Mouse (Mus musculus): ENCODE results near the gene Cyb561d2. TPM values are rescaled to one million over a fixed set of nuclear protein-coding genes. Genes with fewer than 3 reads are reported as not detected.

The Cyb561d2 gene
- polyA plus RNA-seq, 1 experiment from 2014 or later = 28.3 TPM

DNA sequence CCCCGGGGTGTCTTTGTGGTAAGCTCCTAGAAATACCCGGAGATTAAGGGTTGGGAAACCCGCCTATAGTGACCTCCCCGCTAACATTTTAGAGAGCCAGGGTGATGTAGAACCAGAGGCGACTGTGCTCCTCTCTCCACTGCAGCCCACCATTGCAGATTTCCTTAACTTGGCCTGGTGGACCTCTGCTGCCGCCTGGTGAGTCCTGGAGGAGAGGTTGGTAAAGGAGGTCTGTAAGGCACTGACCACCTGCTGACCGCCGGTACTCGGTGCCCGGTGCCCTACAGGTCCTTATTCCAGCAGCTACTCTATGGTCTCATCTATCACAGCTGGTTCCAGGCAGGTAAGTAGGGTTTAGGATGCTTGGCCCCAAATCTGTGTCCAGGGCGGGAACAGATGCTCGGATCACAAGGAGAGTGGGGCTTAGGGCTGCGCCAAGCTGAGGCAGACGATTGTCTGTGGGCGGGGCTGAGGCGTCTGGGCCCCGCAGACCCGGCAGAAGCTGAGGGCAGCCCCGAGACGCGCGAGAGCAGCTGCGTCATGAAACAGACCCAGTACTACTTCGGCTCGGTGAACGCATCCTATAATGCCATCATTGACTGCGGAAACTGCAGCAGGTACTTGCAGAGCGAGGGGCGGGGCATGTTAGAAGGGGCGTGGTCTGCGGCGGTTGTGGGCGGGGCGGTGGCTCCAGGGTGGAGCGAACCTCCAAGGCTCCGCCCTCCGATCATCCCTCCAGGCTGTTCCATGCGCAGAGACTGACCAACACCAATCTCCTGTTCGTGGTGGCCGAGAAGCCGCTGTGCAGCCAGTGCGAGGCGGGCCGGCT, 15.6 kb downstream of the Cyb561d2 start:
- H3K27me3 ChIP-seq = peaks cover 40% of the 10 kb centered on the region
- no peak overlapping the region for H3K27ac ChIP-seq
- WGBS = 4% methylated on average over 41 of the region's 44 CpGs
- peak overlapping the region; percentile 44; the same call in 1 of the 2 replicates for H3K9ac ChIP-seq (replicated peaks)
- peak overlapping the region; percentile 30 for H3K4me3 ChIP-seq (replicated peaks)
- peaks cover 26% of the 10 kb centered on the region for H3K4me1 ChIP-seq (replicated peaks)
- peaks cover 14% of the 10 kb centered on the region for H3K36me3 ChIP-seq
- ATAC-seq = peak; percentile 46
- H3K4me2 ChIP-seq (replicated peaks) = peak overlapping the region; percentile 49
- no peaks in the 10 kb centered on the region for H3K9me3 ChIP-seq

DNA sequence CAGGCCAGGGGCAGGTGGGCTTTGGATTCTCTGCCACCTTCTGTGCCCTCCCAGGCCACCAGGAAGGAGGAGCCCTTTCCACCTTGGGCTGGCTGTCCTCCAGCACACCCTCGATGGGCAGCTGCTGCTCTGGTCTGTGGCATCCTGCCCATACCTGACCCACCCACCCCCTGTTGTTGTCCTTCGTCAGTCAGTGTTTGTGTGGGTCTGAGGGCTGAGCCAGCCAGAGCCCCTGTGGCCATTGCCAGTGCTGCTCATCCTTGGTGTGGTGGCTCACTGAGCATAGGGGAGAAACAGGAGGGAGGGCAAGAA, 19.6 kb downstream of the Cyb561d2 start:
- Histone ChIP-seq H3K9me3 (no peaks in the 10 kb centered on the region), H3K36me3 (peaks cover 25% of the 10 kb centered on the region), H3K27ac (peak overlapping the region; percentile 68), H3K27me3 (peaks cover 32% of the 10 kb centered on the region), H3K4me1 (replicated peaks) (peaks cover 41% of the 10 kb centered on the region), H3K4me3 (replicated peaks) (no peak overlapping the region), H3K4me2 (replicated peaks) (peak overlapping the region; percentile 28), H3K9ac (replicated peaks) (peak overlapping the region; percentile 55)
- WGBS = 39% methylated on average over 2 of the region's 2 CpGs
- peak; percentile 31 for ATAC-seq

DNA sequence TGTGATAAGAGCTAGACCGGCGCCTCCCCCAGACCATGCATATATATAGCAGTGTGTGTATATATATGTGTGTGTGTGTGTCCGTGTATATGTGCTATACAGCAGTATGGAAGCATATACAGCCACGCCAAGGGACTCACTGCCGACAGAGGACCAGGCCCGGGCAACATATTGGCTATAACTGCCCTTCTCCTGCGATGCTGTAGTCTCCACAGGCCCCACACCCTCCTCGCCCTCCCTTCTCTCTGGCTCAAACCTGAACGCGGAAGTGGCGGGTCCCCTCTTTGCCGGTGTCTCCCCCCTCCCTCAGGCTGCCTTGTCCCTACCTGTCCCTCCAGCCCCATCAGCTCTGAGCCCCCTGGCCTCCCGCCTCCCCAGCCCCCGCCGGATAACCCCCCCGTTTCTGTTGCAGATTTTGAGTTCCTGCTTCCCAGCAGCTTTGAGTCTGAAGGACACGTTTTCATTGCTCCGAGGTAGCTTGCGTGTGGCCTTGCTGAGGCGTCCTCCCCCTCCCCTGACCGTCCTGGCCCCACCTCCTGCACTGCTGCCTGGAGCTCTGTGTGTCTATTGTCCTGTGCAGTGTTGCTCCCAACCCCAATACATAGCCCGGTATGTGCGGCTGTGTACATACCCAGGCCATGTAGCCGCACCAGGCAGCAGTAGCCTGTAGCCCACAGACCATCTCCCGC, 20.1 kb downstream of the Cyb561d2 start:
- H3K27me3 ChIP-seq = peaks cover 27% of the 10 kb centered on the region
- H3K9ac ChIP-seq (replicated peaks) = peak overlapping the region; percentile 55
- WGBS = 19% methylated on average over 23 of the region's 25 CpGs
- peaks cover 30% of the 10 kb centered on the region for H3K36me3 ChIP-seq
- H3K9me3 ChIP-seq = no peaks in the 10 kb centered on the region
- peaks cover 37% of the 10 kb centered on the region for H3K4me1 ChIP-seq (replicated peaks)
- peak overlapping the region; percentile 28 for H3K4me2 ChIP-seq (replicated peaks)
- peak; percentile 62 for ATAC-seq
- H3K4me3 ChIP-seq (replicated peaks) = no peak overlapping the region
- peak overlapping the region; percentile 68 for H3K27ac ChIP-seq

DNA sequence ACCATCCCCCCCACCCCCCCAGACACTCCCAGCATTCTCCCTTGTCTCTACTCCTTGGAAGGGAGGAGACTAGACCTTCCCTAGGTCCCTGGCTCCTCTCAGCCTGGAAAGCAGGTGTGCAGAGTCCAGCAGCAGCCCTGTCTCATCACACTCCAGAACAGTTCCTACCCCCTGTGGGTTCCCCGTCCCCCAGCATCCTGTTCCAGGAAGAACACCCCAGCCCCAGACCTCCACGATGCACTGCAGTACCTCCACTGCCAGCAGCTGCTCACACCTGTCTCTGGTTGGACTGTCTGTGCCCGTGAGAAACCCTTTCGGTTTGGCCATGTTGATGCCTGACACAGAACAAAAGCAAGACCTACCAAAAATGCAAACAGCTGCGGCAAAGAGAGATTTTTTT, 20.8 kb downstream of the Cyb561d2 start:
- Histone ChIP-seq H3K27me3 (peaks cover 20% of the 10 kb centered on the region), H3K4me3 (replicated peaks) (no peak overlapping the region), H3K36me3 (peaks cover 32% of the 10 kb centered on the region), H3K27ac (peak overlapping the region; percentile 4), H3K9ac (replicated peaks) (no peak overlapping the region), H3K4me1 (replicated peaks) (peaks cover 30% of the 10 kb centered on the region), H3K9me3 (no peaks in the 10 kb centered on the region), H3K4me2 (replicated peaks) (no peak overlapping the region)
- WGBS = 67% methylated on average over 5 of the region's 5 CpGs
- 0 out of 2 replicates have a peak, but pooled peaks have one; percentile 5 for ATAC-seq

DNA sequence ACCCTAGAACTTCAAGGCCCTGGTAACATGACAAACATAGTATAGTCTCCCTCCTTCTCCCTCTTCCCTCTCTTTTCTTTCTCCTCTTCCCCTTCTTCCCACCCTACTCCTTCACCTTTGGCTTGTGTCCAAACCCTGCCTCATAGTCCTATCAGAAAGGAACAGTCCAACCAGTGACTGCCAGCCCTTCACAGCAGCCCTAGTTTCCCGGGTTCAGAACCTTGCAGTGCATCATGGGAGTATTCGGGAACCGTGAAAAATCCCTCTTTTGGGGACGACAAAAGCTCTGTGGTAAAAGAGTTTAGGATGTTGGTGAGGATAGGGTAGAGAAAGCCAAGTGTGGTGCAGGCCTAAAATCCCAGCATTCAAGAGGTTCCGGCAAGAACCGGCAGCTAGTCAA, 21.7 kb downstream of the Cyb561d2 start:
- peaks cover 11% of the 10 kb centered on the region for H3K27me3 ChIP-seq
- no peaks in the 10 kb centered on the region for H3K9me3 ChIP-seq
- peak overlapping the region; percentile 4 for H3K27ac ChIP-seq
- H3K4me3 ChIP-seq (replicated peaks) = no peak overlapping the region
- no peak overlapping the region for H3K9ac ChIP-seq (replicated peaks)
- H3K4me1 ChIP-seq (replicated peaks) = peaks cover 28% of the 10 kb centered on the region
- no peak overlapping the region for H3K4me2 ChIP-seq (replicated peaks)
- WGBS = 28% methylated on average over 6 of the region's 6 CpGs
- H3K36me3 ChIP-seq = peaks cover 32% of the 10 kb centered on the region
- no peak for ATAC-seq

DNA sequence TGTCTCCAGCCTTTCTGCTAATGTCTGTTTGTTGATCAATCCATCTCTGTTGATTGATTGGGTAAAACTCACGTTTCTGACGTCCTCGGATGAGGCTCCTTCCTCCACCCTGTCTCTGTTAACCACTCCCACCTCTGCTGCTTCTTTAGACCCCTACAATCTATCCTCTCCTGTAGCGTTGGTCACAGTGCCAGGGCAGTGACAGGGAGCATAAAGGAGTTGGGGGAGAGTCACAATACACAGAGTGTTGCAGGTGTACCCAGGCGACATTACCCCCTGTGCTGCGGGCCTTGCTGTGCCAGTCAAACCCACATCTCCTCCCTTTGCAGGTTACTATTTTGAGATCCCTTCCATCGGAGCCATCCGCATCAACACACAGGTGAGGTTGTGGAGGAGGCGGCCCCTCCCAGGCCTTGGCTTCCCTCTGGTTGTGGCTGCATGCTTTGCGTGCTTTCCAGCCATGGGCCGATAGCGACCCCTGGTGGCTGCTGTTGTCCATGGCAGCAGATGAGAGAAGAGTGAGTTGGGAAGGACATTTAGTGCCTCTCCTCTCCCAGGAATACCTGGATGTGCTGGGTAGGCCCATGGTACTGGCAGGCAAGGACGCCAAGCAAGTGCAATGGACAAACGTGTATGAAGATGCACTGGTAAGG, 27.6 kb downstream of the Cyb561d2 start:
- Histone ChIP-seq H3K9ac (replicated peaks) (no peak overlapping the region), H3K27me3 (no peaks in the 10 kb centered on the region), H3K4me2 (replicated peaks) (no peak overlapping the region), H3K9me3 (no peaks in the 10 kb centered on the region), H3K4me3 (replicated peaks) (no peak overlapping the region), H3K36me3 (peaks cover 20% of the 10 kb centered on the region), H3K4me1 (replicated peaks) (peaks cover 48% of the 10 kb centered on the region), H3K27ac (peak overlapping the region; percentile 5; the same call in 1 of the 2 replicates)
- 27% methylated on average over 14 of the region's 14 CpGs for WGBS
- peak; percentile 60 for ATAC-seq

DNA sequence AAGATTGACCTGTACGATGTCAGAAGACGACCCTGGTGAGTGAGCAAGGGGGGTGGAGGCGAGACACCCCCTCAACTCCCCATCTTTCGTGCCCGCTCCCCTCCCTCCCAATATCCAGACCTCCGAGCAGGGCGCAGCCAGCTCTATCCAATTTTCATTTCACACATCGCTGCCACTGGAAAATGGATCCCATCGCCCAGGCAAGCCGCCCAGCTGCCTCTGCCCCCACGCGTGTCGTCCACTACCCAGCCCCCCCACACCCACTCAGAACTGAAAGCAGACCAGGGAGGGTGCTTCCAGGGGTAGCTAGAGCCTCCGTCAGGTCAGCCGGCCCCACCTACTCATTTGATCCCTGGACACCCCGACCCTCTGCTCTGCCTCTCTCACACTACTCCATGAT, 29.7 kb downstream of the Cyb561d2 start:
- no peaks in the 10 kb centered on the region for H3K27me3 ChIP-seq
- peaks cover 11% of the 10 kb centered on the region; the same call in 1 of the 2 replicates for H3K36me3 ChIP-seq
- no peak overlapping the region for H3K9ac ChIP-seq (replicated peaks)
- no peak overlapping the region for H3K4me2 ChIP-seq (replicated peaks)
- 51% methylated on average over 16 of the region's 16 CpGs for WGBS
- H3K4me3 ChIP-seq (replicated peaks) = no peak overlapping the region
- no peaks in the 10 kb centered on the region for H3K9me3 ChIP-seq
- H3K27ac ChIP-seq = peak overlapping the region; percentile 82
- no peak for ATAC-seq
- H3K4me1 ChIP-seq (replicated peaks) = peaks cover 69% of the 10 kb centered on the region

DNA sequence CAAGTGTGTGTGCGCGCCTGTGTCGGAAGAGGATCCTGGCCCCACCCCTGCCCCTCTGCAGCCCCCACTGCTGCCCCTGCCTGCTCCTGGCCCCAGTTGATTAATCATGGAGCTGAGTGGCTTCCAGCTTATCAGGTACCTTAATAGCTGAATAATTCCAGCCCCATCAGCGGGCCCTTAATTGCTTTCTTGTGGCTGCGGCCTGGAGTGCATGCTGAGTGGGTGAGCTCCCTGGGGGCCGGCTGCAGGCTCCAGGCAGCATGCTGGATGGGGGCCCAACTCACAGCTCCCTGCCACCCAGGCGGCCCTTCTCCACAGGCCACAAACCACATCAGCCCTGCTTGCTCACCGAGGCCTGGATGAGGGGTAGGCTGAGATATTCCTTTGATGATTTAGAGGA, 30.6 kb downstream of the Cyb561d2 start:
- Histone ChIP-seq H3K27me3 (no peaks in the 10 kb centered on the region), H3K9ac (replicated peaks) (no peak overlapping the region), H3K4me1 (replicated peaks) (peaks cover 78% of the 10 kb centered on the region), H3K9me3 (no peaks in the 10 kb centered on the region), H3K36me3 (0 out of 2 replicates have a peak, but pooled peaks cover 5% of the 10 kb centered on the region), H3K4me3 (replicated peaks) (no peak overlapping the region), H3K4me2 (replicated peaks) (no peak overlapping the region), H3K27ac (peak overlapping the region; percentile 82)
- peak; percentile 0; the same call in 1 of the 2 replicates for ATAC-seq
- WGBS = 52% methylated on average over 8 of the region's 8 CpGs

DNA sequence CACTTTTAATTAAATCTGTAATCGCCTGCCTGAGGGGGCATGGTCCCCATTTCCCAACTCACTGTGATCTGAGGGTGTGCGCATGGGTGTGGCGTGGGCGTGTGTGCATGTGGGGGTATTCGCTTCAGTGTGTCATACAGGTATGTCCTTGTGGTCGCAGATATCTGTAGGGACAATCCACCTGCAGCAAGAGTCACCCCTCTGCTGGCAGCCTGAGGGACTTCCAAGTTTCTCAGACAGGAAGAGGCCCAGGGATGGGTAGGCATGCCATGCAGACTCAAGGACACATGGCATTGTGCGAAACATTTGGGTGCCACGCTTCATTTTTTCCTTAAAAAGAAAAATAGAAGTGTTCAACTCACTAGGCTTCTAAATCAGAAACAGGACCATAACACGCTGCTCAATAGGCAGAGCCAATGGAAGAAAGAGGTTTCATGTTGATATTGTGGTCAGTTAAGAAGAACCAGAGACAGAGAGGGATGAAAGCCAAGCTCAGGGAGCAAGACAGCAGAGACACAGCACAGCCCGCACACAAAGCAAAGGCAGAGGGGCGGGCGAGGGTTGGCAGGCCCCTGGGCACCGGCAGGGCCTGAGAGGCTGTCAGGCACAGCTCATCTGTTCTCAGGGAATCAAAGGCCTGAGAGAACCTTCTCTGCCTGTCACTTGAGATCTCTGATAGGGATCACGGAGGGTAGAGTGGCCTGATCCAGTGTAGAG, 31.5 kb downstream of the Cyb561d2 start:
- no peak overlapping the region for H3K9ac ChIP-seq (replicated peaks)
- H3K4me3 ChIP-seq (replicated peaks) = no peak overlapping the region
- peak overlapping the region; percentile 82 for H3K27ac ChIP-seq
- 0 out of 2 replicates have a peak, but pooled peaks cover 3% of the 10 kb centered on the region for H3K36me3 ChIP-seq
- no peaks in the 10 kb centered on the region for H3K9me3 ChIP-seq
- no peak overlapping the region for H3K4me2 ChIP-seq (replicated peaks)
- WGBS = 87% methylated on average over 14 of the region's 14 CpGs
- no peak for ATAC-seq
- H3K27me3 ChIP-seq = no peaks in the 10 kb centered on the region
- peaks cover 87% of the 10 kb centered on the region for H3K4me1 ChIP-seq (replicated peaks)

DNA sequence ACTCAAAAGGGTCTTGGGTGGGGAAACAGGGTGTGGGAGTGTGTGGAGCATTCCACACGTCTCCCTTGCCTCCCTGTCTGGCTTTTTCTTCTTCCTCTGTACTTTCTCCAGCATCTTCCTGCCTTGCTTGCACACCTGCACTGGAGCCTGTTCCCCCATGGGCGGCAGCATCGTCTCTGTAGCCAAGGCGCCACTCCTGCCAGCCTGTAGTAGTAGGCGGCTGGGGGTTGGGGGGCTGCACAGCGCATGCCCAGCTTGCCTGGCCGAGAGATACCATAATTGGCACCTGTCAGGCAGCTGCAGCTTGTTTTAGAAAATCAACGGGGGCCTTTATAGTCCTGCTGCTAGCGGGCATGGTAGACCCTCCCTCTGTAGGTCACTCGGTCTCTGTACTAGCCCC, 33.7 kb downstream of the Cyb561d2 start:
- no peak overlapping the region for H3K9ac ChIP-seq (replicated peaks)
- peaks cover 99% of the 10 kb centered on the region for H3K4me1 ChIP-seq (replicated peaks)
- no peak overlapping the region for H3K4me2 ChIP-seq (replicated peaks)
- WGBS = 29% methylated on average over 10 of the region's 10 CpGs
- H3K27ac ChIP-seq = peak overlapping the region; percentile 63
- ATAC-seq = peak; percentile 34; the same call in 1 of the 2 replicates
- no peak overlapping the region for H3K4me3 ChIP-seq (replicated peaks)
- no peaks in the 10 kb centered on the region for H3K27me3 ChIP-seq
- H3K9me3 ChIP-seq = no peaks in the 10 kb centered on the region
- H3K36me3 ChIP-seq = 0 out of 2 replicates have a peak, but pooled peaks cover 3% of the 10 kb centered on the region

DNA sequence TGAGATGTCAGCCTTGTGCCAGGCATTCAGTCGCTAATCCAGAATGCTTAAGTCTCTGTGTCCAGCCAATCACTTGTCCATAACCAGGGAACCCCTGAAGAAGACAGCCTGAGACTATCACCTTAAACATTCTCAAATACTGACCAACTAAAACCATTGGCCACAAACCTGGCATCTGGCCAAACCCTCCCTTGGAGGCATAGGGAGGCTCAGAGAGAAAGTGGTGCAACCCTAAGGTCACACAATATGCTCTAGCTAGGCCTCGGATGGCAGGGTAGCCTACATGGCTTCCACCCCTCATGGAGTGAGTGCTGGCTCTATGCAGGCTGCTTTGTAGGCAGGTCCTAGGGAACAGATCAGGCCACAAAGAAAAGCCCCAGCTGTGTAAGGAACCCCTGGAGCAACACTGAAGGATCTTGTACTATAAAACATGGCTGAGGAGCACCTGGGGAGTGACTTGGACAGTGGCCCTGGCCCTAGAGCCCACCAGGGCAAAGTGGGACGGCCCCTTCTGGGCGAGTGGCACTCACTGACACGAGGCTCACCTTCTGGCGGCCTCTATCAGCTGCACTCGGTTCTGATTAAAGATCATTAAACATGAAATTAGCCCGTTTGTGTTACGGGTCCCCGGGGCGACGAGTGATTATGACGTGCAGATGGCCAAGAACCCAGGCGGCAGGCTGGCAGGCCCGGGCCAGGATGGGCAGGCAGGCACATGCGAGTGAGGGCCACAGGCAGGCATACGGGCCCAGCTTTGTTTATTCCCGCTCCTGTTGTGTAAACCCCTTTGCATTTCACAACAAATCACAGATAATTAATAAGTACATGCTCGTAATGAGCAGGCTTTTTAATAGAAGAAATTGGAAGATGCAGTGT, 37.1 kb downstream of the Cyb561d2 start:
- WGBS = 54% methylated on average over 19 of the region's 19 CpGs
- Histone ChIP-seq H3K4me2 (replicated peaks) (no peak overlapping the region), H3K27ac (peak overlapping the region; percentile 68), H3K4me3 (replicated peaks) (no peak overlapping the region), H3K4me1 (replicated peaks) (peaks cover 66% of the 10 kb centered on the region), H3K27me3 (no peaks in the 10 kb centered on the region), H3K9me3 (no peaks in the 10 kb centered on the region), H3K9ac (replicated peaks) (0 out of 2 replicates have a peak overlapping the region, but pooled peaks have one; percentile 1), H3K36me3 (0 out of 2 replicates have a peak, but pooled peaks cover 6% of the 10 kb centered on the region)
- ATAC-seq = no peak
